Mouse (Mus musculus) testis, postnatal 10 days (tissue): ENCODE data around the gene Mettl1.
"Not testable (repeated sequence)": the region's sequence is repeated elsewhere in the genome, so short reads cannot be mapped to it uniquely, and the experiment has no call there.

Source experiments
- DNase-seq: peaks from one replicate; pipeline ENCODE4 v3.0.0; 2021; ENCODE audit warnings: low spot score

Mettl1 gene

GRCm38 (mm10) chr10:127047954-127048353 lies 6.7 kb downstream of the Mettl1 start, which contains the start of gene Cyp27b1:
Gene Cyp27b1 (plus strand): TSS chr10:127048250.
- no peak for DNase-seq

GRCm38 (mm10) chr10:127048608-127049394 lies 7.6 kb downstream of the Mettl1 start:
- DNase-seq, result no peak

GRCm38 (mm10) chr10:127049395-127050118 lies 8.3 kb downstream of the Mettl1 start:
- no peak for DNase-seq

GRCm38 (mm10) chr10:127050119-127050474 lies 8.9 kb downstream of the Mettl1 start:
- no peak for DNase-seq

- no peak for DNase-seq
These were observed 13.4 kb downstream of the Mettl1 start for GRCm38 (mm10) chr10:127054646-127055045.

GRCm38 (mm10) chr10:127055406-127055805 lies 14.2 kb downstream of the Mettl1 start:
- no peak for DNase-seq

- no peak for DNase-seq
These were observed 15.3 kb downstream of the Mettl1 start for GRCm38 (mm10) chr10:127056490-127056889.

- DNase-seq, result peak; percentile 84
These were observed 16.9 kb downstream of the Mettl1 start for GRCm38 (mm10) chr10:127058161-127058560.

GRCm38 (mm10) chr10:127058708-127059107 lies 17.5 kb downstream of the Mettl1 start:
- no peak for DNase-seq

- DNase-seq, result peak; percentile 69
These were observed 18.2 kb downstream of the Mettl1 start for GRCm38 (mm10) chr10:127059174-127059967.

GRCm38 (mm10) chr10:127059968-127060916 lies 19.0 kb downstream of the Mettl1 start, which contains the start of gene March9:
Gene March9 (minus strand): TSS chr10:127060184.
- peak; percentile 81 for DNase-seq

- DNase-seq, result no peak
These were observed 19.9 kb downstream of the Mettl1 start for GRCm38 (mm10) chr10:127061085-127061484.

GRCm38 (mm10) chr10:127061513-127061912 lies 20.3 kb downstream of the Mettl1 start:
- no peak for DNase-seq

GRCm38 (mm10) chr10:127062101-127062500 lies 20.9 kb downstream of the Mettl1 start:
- DNase-seq, result not testable (repeated sequence)

- no peak for DNase-seq
These were observed 21.3 kb downstream of the Mettl1 start for GRCm38 (mm10) chr10:127062503-127062902.

GRCm38 (mm10) chr10:127063239-127063872 lies 22.1 kb downstream of the Mettl1 start, which contains the start of gene Cdk4:
Gene Cdk4 (plus strand): TSS chr10:127063534.
- DNase-seq, result peak; percentile 99

GRCm38 (mm10) chr10:127063913-127064870 lies 23.0 kb downstream of the Mettl1 start:
- no peak for DNase-seq

- DNase-seq, result no peak
These were observed 24.8 kb downstream of the Mettl1 start for GRCm38 (mm10) chr10:127065981-127066380.

GRCm38 (mm10) chr10:127066519-127067018 lies 25.4 kb downstream of the Mettl1 start:
- DNase-seq, result no peak
